Comparison of ENCODE assay signal across 15 mouse cellular contexts in genomic region chr14:100348336-100349164, GRCm38 (mm10).
DNase-seq lines count a peak whose midpoint lies in the region; ATAC-seq lines count a peak whose summit lies in the region.
"Had no signal": no experiment of that assay in that cellular context is flagged by ENCODE, and none has a peak within 500 bp of the region (broad histone marks: within the 10 kb centered on the region; RNA-seq: fewer than 3 reads in every experiment).

No protein-coding gene starts in this region.

- H3K4me3 ChIP-seq in forebrain, embryonic 14.5 days (ENCODE audit: low read depth, low read length), result no peak overlapping the region
- H3K4me3 ChIP-seq in forebrain, embryonic 10.5 days, result no peak overlapping the region
- H3K4me3 ChIP-seq in midbrain, embryonic 14.5 days (replicated peaks; ENCODE audit: low read depth, low read length), result no peak overlapping the region
- no peak overlapping the region for H3K4me3 ChIP-seq in midbrain, embryonic 13.5 days (replicated peaks)
- H3K4me3 ChIP-seq: embryonic facial prominence, embryonic 15.5 days; midbrain, embryonic 12.5 days; neural tube, embryonic 12.5 days had no signal

- no peak overlapping the region for H3K4me2 ChIP-seq in forebrain, embryonic 14.5 days (ENCODE audit: low read length)
- H3K4me2 ChIP-seq in midbrain, embryonic 14.5 days (ENCODE audit: low read length), result no peak overlapping the region
- no peak overlapping the region for H3K4me2 ChIP-seq in midbrain, embryonic 13.5 days (replicated peaks)
- H3K4me2 ChIP-seq: embryonic facial prominence, embryonic 15.5 days; hindbrain, embryonic 14.5 days; midbrain, embryonic 12.5 days; neural tube, embryonic 12.5 days had no signal

- no peaks in the 10 kb centered on the region for H3K9me3 ChIP-seq in forebrain, embryonic 14.5 days (replicated peaks; ENCODE audit: control insufficient read depth, low read length)
- H3K9me3 ChIP-seq in forebrain, embryonic 10.5 days, result no peaks in the 10 kb centered on the region
- no peaks in the 10 kb centered on the region for H3K9me3 ChIP-seq in midbrain, embryonic 14.5 days (ENCODE audit: control insufficient read depth, low read length)
- no peaks in the 10 kb centered on the region for H3K9me3 ChIP-seq in midbrain, embryonic 13.5 days
- H3K9me3 ChIP-seq: embryonic facial prominence, embryonic 15.5 days; midbrain, embryonic 12.5 days; neural tube, embryonic 12.5 days had no signal

- H3K9ac ChIP-seq in forebrain, embryonic 14.5 days (ENCODE audit: low read length), result no peak overlapping the region
- no peak overlapping the region for H3K9ac ChIP-seq in midbrain, embryonic 14.5 days (replicated peaks; ENCODE audit: low read length)
- no peak overlapping the region for H3K9ac ChIP-seq in midbrain, embryonic 13.5 days (replicated peaks)
- H3K9ac ChIP-seq: embryonic facial prominence, embryonic 15.5 days; hindbrain, embryonic 14.5 days; liver, embryonic 14.5 days; midbrain, embryonic 12.5 days; neural tube, embryonic 12.5 days had no signal

- no peak overlapping the region for H3K27ac ChIP-seq in forebrain, embryonic 14.5 days (ENCODE audit: low read depth, low read length)
- H3K27ac ChIP-seq in forebrain, embryonic 10.5 days, result no peak overlapping the region
- no peak overlapping the region for H3K27ac ChIP-seq in midbrain, embryonic 14.5 days (replicated peaks; ENCODE audit: low read depth, low read length)
- H3K27ac ChIP-seq in midbrain, embryonic 13.5 days, result no peak overlapping the region
- H3K27ac ChIP-seq: embryonic facial prominence, embryonic 15.5 days; hindbrain, embryonic 14.5 days; liver, embryonic 14.5 days; midbrain, embryonic 12.5 days; neural tube, embryonic 12.5 days had no signal

- ATAC-seq in forebrain, embryonic 14.5 days, result peak; percentile 61; the same call in 1 of the 2 replicates
- ATAC-seq in midbrain, embryonic 14.5 days (ENCODE audit: low FRiP score, low TSS enrichment), result no peak
- ATAC-seq in midbrain, embryonic 13.5 days, result no peak

- peak; percentile 34 for DNase-seq in forebrain, embryonic 14.5 days (ENCODE audit: low spot score)
- no peak for DNase-seq in forebrain, embryonic 10.5 days (ENCODE audit: extremely low spot score, low spot score)
- peak; percentile 33 for DNase-seq in midbrain, embryonic 14.5 days
- DNase-seq in adrenal gland, postnatal 14 days, result peak; percentile 33
- peak; percentile 44 for DNase-seq in skeletal muscle tissue, adult 2 months (ENCODE audit: low read depth, low spot score)
- DNase-seq in T-cell, adult 2 months (ENCODE audit: low spot score), result no peak
- DNase-seq: heart, adult 11 months; kidney, adult 18-20 months; lung, postnatal 14 days had no signal

- no peaks in the 10 kb centered on the region for H3K36me3 ChIP-seq in forebrain, embryonic 14.5 days (ENCODE audit: control insufficient read depth, insufficient read depth, low read length)
- H3K36me3 ChIP-seq in forebrain, embryonic 10.5 days (replicated peaks), result no peaks in the 10 kb centered on the region
- no peaks in the 10 kb centered on the region for H3K36me3 ChIP-seq in midbrain, embryonic 14.5 days (ENCODE audit: control insufficient read depth, insufficient read depth, low read length)
- no peaks in the 10 kb centered on the region for H3K36me3 ChIP-seq in midbrain, embryonic 13.5 days
- H3K36me3 ChIP-seq: embryonic facial prominence, embryonic 15.5 days; midbrain, embryonic 12.5 days; neural tube, embryonic 12.5 days had no signal

- WGBS in forebrain, embryonic 14.5 days, result 83% methylated on average over 4 of the region's 4 CpGs
- WGBS in forebrain, embryonic 10.5 days, result 96% methylated on average over 4 of the region's 4 CpGs
- 85% methylated on average over 4 of the region's 4 CpGs for whole genome bisulfite sequencing in midbrain, embryonic 14.5 days
- 96% methylated on average over 4 of the region's 4 CpGs for WGBS in midbrain, embryonic 13.5 days

- no peaks in the 10 kb centered on the region for H3K27me3 ChIP-seq in forebrain, embryonic 14.5 days (replicated peaks; ENCODE audit: control insufficient read depth, insufficient read depth, low read length)
- H3K27me3 ChIP-seq in forebrain, embryonic 10.5 days (ENCODE audit: poor library complexity, severe bottlenecking), result no peaks in the 10 kb centered on the region
- H3K27me3 ChIP-seq in midbrain, embryonic 14.5 days (ENCODE audit: control insufficient read depth, insufficient read depth, low read length), result no peaks in the 10 kb centered on the region
- no peaks in the 10 kb centered on the region for H3K27me3 ChIP-seq in midbrain, embryonic 13.5 days
- H3K27me3 ChIP-seq: embryonic facial prominence, embryonic 15.5 days; midbrain, embryonic 12.5 days; neural tube, embryonic 12.5 days had no signal

- H3K4me1 ChIP-seq in forebrain, embryonic 14.5 days (ENCODE audit: control insufficient read depth, insufficient read depth, low read length), result no peaks in the 10 kb centered on the region
- peaks cover 10% of the 10 kb centered on the region for H3K4me1 ChIP-seq in forebrain, embryonic 10.5 days
- H3K4me1 ChIP-seq in midbrain, embryonic 14.5 days (ENCODE audit: control insufficient read depth, insufficient read depth, low read length), result no peaks in the 10 kb centered on the region
- H3K4me1 ChIP-seq in midbrain, embryonic 13.5 days (replicated peaks), result no peaks in the 10 kb centered on the region
- H3K4me1 ChIP-seq: embryonic facial prominence, embryonic 15.5 days had no signal

Comparison
In these comparisons a context has a peak if more than half of its experiments do, and no peak if none do; other contexts are left out.
1. DNase-seq: peak in forebrain, embryonic 14.5 days (single experiment), midbrain, embryonic 14.5 days (single experiment), adrenal gland, postnatal 14 days (single experiment) and skeletal muscle tissue, adult 2 months (single experiment); none in forebrain, embryonic 10.5 days (single experiment) and T-cell, adult 2 months (single experiment).